Mouse (Mus musculus): ENCODE data around the gene Mark3. TPM values are rescaled to one million over a fixed set of nuclear protein-coding genes. Genes with fewer than 3 reads are reported as not detected.

Mark3 gene
- total RNA-seq, 2 experiments from 2014 or later: 97.1 to 114 TPM

DNA sequence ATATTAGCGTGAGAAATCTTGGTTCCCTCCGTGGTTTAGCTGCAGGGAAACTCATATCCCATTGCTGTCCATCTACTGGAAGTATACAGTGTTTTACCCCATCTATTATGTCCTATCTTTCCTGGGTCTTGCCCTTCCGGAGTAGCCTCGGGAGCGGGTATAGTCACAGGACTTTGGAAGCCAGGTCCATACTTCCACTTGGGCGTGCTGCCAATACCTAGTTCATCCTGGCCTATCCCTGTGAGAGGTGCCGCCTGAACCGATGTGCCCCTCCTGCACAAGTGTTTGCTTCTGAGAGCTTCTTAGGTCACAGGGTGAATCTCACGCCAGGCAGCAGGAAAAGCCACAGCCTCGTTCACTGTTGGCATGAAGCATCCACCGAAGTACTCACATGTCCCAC, 115.1 kb downstream of the Mark3 start:
- no peak for DNase-seq (ENCODE audit: low spot score in 2 of 2)
- intact Hi-C loops (cut with DNase I): no loop called here

DNA sequence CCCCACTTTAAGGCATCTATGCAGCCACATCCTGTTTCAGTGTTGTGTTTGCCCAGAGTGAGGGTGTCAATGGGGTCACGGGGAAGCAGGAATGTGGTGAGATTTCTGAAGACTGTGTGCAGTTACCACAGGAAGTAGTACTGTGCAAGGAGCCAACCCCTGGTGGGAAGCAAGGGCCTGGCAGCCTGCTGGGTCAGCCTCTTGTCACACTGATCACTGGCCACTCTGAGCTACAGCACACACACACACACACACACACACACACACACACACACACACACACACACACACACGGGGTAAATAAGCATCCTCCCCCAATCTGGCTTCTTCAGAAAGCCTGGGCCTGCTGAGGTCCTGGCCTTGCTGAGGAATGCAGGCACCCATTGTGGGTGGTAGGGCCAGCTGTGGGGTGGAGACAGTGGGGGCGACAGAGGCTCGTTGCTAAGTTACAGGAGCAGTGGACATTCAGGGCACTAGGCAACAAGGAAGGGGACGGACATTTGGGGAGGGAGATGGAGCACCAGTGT, 117.1 kb downstream of the Mark3 start:
- peak in 1 of 2 experiments; percentile 37 for DNase-seq (ENCODE audit: low spot score in 2 of 2)

DNA sequence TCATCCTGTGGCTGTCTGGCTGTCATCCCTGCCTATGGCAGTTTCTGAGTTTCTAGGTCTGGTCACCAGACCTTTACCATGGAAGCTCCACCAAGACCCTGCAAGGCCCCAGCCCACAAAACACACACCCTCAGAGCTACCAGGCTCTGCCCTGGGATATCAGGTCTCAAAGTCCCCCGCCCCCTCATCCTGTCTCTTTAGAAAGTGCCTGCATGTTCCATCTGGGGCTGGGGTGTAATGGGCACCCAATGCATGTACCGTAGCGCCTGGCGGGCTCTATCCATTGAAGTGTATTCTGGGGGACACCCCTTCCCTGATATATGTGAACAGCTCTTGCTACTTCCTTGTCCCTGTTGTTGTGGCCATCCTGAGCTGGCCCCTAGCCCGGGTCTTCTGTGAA, 118.6 kb downstream of the Mark3 start:
- intact Hi-C loops (cut with DNase I): no loop called here
- no peak for DNase-seq (ENCODE audit: low spot score in 2 of 2)

More for the DNA sequence above, 117.1 kb downstream of the Mark3 start:
- intact Hi-C loops (cut with DNase I): no loop called here

DNA sequence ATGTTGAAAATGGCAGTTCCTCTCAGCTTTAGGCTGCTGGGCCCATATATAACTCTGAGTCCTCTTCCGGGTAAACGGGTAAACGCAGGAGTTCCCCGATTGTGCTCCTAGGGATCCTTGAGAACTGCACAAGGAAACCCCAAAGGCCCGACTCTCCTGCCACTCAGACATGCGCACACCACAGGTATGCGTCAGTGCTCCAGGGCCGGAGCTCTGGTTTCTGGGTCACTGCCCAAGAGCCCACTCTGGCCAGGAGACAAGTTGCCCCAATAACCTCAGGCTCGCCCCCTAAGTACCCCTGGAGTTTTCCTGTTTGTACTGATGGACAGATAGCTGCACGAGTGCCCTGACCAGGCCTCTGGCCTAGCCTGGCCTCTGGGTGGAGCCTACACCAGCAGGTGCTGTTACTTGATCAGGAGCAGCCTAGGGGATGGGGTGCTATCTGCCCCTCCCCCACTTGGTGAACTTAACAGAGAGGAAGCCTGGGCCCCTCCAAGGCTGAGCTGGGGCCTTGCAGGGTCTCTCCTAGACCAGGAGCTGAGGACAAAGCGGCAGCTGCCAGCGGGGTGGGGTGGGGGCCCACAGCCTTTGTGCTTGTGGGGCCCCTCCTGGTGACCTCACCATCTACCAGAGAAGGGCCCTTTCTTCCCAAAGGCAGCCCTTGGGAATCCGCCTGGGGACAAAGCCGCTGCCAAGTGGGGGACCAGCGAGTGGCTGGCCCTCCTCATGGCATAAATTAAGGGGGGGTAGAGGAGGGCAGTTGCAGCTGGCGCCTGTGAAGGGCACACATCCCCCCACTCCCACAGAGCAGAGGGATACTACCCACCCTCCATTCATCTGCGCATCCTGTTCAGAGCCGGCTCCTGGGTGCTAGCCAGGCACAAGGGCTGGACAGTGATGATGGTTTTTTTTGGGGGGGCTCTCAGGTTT, 119.3 kb downstream of the Mark3 start:
- DNase-seq (ENCODE audit: low spot score in 2 of 2): peak; percentile 52 to 59
- intact Hi-C loops (cut with DNase I): no loop called here

- intact Hi-C loops (cut with DNase I): no loop called here
- DNase-seq (ENCODE audit: low spot score in 2 of 2): peak in 1 of 2 experiments; percentile 37
Measured at GRCm38 (mm10) chr12:111694271-111694781, 120.0 kb downstream of the Mark3 start.

- DNase-seq (ENCODE audit: low spot score in 2 of 2): peak; percentile 50 to 51
- intact Hi-C loops (cut with DNase I): loop anchor here (1.0 to 5.0 kb wide), 2 partner anchors 24 to 43 kb away; no protein-coding TSS in a partner anchor
Measured at GRCm38 (mm10) chr12:111694880-111695804, 120.8 kb downstream of the Mark3 start.

- peak; percentile 72 to 77 for DNase-seq (ENCODE audit: low spot score in 2 of 2)
- intact Hi-C loops (cut with DNase I): loop anchor here (5.0 kb wide), 1 partner anchor 44 kb away; no protein-coding TSS in a partner anchor
Measured at GRCm38 (mm10) chr12:111696239-111696638, 121.9 kb downstream of the Mark3 start.

DNA sequence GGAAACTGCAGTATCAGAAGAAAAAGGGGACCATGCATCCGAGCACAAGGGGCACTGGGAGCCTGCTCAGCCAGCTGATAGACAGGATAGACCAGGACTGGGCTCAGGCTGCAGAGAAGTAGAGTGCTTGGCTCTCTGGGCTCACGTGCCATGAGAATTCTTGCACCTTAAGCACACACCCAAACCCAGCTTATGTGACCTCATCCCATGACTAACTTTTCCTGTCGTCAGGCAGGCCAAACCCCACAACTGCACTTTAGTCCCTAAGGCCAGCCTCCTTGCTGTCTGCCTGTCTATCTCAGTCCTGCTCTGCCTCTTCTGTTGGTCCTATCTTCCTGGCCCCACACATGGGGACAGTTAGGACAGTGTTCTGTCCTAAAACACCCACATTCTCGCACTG, 123.4 kb downstream of the Mark3 start:
- no peak for DNase-seq (ENCODE audit: low spot score in 2 of 2)
- intact Hi-C loops (cut with DNase I): loop anchor here (5.0 kb wide), 1 partner anchor 45 kb away; no protein-coding TSS in a partner anchor

- intact Hi-C loops (cut with DNase I): loop anchor here (5.0 kb wide), 1 partner anchor 46 kb away; no protein-coding TSS in a partner anchor
Measured at GRCm38 (mm10) chr12:111698346-111698913, 124.1 kb downstream of the Mark3 start.

DNA sequence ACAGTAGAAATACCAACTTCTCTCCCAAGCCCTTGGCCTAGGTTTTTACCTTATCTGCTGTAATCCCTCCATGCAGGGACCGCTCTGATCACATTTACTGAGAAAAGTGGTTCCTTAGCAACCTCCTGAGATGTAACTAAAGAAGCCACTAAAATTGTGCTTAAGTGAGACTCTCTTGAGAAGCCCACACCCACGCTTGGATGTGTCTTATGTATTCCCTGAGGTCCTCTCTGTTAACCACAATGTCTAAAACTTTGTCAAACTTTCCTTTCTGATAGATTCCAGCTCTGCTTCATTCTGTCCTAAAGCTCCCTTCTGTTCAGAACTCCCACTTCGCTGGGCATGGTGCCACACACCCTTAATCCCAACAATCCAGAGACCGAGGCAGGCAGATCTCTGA, 125.2 kb downstream of the Mark3 start:
- intact Hi-C loops (cut with DNase I): loop anchor here (5.0 kb wide), 1 partner anchor 47 kb away; no protein-coding TSS in a partner anchor
- DNase-seq (ENCODE audit: low spot score in 2 of 2): peak in 1 of 2 experiments; percentile 45

More at GRCm38 (mm10) chr12:111698346-111698913, 124.1 kb downstream of the Mark3 start:
- DNase-seq (ENCODE audit: low spot score in 2 of 2): no peak

DNA sequence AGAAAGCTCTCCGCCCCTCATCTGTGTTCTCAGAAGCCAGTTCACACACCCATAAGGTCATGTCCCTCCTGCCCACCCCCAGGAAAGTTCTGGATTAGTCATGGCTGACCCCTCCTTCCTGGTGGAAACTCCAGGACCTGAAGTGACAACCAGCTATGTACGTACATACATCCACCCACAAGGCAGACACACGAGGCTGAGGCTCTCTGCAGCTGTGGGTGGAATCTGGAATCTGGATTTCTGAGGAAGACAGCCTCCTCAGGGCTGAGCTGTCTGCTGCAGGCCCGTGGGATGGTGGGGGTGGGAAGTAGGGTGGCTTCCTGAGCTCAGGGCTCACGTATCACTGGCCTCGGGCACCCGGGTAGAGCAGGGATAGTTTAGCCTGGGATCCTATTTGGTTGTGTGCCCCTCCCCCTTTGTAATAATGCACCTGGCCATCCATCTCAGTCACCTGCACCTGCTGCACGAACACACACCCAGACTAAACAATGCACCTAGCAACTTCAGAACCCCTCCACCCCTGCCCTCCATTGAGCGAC, 126.7 kb downstream of the Mark3 start:
- intact Hi-C loops (cut with DNase I): no loop called here

GRCm38 (mm10) chr12:111703301-111703700, 129.0 kb downstream of the Mark3 start:
- intact Hi-C loops (cut with DNase I): no loop called here
- no peak for DNase-seq (ENCODE audit: low spot score in 2 of 2)

More for the DNA sequence above, 126.7 kb downstream of the Mark3 start:
- DNase-seq (ENCODE audit: low spot score in 2 of 2): peak in 1 of 2 experiments; percentile 46

- intact Hi-C loops (cut with DNase I): no loop called here
- DNase-seq (ENCODE audit: low spot score in 2 of 2): no peak
Measured at GRCm38 (mm10) chr12:111704609-111705008, 130.3 kb downstream of the Mark3 start.

DNA sequence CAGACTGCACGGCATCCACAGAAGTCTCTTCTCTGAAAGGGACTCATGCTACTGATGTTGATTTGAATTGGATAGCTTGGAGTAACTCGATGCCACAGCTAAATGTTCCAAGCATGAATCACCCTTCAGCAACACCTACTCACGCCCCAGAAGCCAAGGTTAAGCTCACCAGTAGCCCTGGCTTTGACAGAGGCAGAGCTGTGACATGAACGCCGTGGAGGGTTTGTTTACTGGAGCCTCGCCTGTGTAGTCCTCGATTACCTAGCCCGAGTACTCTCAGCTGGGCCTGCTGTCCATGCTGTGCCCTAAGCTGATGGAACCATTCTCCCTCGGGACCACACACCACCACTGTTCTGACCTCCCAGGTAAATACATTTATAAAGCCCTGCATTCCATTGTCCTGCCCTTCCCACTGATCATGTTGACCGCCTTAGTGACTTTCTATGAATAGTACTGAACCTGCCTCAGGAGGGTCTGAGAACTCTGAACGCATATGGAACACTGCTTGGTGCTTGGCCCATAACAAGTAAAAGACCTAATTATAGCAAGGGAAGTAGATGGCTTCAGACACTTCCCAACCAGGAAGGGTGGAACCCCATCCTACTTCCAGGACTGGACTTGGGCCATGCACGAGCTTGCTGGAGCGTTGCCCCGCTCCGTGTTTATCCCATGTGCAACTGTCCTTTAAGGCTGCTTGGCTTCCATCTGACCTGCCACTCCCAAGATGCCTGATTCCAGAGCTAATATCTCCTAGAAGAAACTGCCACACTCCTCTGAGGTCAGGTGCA, 131.1 kb downstream of the Mark3 start:
- intact Hi-C loops (cut with DNase I): no loop called here
- no peak for DNase-seq (ENCODE audit: low spot score in 2 of 2)

Data from left cerebral cortex, postnatal 36 days (tissue).